Mouse (Mus musculus): Measurements from ENCODE around the gene Vsir.

GRCm38 (mm10) chr10:60350805-60351167 is 4.1 kb downstream of the Vsir start:
- no peak for TF ChIP-seq CTCF (IDR thresholded peaks at IDR 0.05; ENCODE audit: low read depth)
- TF ChIP-seq EP300 (optimal IDR thresholded peaks at IDR 0.05): no peak
